Mouse (Mus musculus) gastrocnemius, postnatal 25 days (tissue): Measurements from ENCODE around the gene Lgi1. TPM values are rescaled to one million over a fixed set of nuclear protein-coding genes. Genes with fewer than 3 reads are reported as not detected.

Source experiments
- DNase-seq: peaks from one replicate; pipeline ENCODE4 v3.0.0; 2022
- long read RNA-seq, 2 experiments: library from polyadenylated mRNA; stranded (forward); transcript quantifications; one replicate each; pipeline ENCODE4 v2.0.0; 2021
- total RNA-seq, 2 experiments: library from RNA; stranded (reverse); gene quantifications; 1 replicate in 1 of 2; 2 replicates in 1 of 2; pipeline ENCODE4 v1.2.3; 2021

Lgi1 gene
- 1 to 10 TPM in 1 of 2 experiments, under 1 TPM in 1; 0.78 to 4.0 TPM for total RNA-seq
- long read RNA-seq, experiment 1, full-length matches to known transcripts = 1 of 1 reads
- long read RNA-seq, experiment 1, partial matches to known transcripts = 0 of 1 reads
- long read RNA-seq, experiment 1, other reads (novel, unspliced or antisense) = 0 of 1 reads
- long read RNA-seq, experiment 2, full-length matches to known transcripts = 4 of 4 reads
- long read RNA-seq, experiment 2, partial matches to known transcripts = 0 of 4 reads
- long read RNA-seq, experiment 2, other reads (novel, unspliced or antisense) = 0 of 4 reads

DNA sequence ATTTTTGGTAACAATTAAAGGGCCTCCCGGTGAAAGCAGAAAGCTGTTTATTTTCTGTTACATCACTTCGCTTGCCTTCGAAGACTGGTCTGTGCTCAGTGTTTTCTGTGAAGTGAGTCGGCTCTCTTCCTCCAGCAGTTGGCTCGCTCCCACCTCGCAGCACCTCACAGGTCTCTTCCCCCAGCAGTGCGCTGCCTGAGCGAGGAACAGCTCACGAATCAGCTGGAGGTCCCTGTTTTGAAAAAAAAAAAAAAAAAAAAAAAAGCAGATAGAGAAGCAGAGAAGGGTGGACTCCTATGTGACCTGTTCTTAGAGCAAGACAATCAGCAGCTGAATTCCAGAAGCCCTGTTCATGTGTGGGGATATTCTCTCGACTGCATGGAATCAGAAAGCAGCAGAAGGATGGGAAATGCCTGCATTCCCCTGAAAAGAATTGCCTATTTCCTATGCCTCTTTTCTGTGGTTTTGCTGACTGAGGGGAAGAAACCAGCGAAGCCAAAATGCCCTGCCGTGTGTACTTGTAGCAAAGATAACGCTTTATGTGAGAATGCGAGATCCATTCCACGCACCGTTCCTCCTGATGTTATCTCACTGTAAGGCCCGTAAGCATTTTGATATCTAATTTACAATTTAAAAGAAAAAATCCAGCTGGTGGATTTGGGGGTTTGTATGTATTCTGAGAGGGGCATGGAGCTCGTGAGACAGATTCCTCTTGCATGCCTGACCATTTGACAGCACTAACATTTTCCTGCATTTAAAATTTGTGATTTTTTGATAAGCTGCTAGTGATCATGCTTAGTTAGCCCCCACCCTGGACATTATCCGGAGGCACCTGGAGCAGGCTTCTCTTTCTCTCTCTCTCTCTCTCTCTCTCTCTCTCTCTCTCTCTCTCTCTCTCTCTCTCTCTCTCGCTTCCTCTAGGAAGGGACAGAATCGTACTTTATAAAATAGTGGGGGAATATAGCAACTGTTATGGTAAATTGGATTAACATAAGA is at the start of gene Lgi1:
TSS of gene Lgi1 (plus strand) at position 32 of the 996 bp plus-strand sequence.
- DNase-seq = no peak

DNA sequence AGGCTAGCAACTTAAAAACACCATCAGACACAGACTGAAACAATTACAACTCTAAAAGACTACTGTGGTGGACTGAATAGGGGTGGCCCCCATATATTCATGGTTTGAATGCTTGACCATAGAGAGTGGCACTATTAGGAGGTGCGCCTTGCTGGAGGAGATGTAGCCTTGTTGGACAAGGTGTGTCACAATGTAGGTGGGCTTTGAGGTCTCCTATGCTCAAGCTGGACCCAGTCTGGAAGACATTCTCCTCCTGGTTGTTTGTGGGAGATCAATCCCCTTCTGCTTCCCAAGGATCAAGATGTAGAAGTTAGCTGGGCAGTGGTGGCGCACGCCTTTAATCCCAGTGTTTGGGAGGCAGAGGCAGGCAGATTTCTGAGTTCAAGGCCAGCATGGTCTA is 46.6 kb upstream of the Lgi1 start:
- no peak for DNase-seq

DNA sequence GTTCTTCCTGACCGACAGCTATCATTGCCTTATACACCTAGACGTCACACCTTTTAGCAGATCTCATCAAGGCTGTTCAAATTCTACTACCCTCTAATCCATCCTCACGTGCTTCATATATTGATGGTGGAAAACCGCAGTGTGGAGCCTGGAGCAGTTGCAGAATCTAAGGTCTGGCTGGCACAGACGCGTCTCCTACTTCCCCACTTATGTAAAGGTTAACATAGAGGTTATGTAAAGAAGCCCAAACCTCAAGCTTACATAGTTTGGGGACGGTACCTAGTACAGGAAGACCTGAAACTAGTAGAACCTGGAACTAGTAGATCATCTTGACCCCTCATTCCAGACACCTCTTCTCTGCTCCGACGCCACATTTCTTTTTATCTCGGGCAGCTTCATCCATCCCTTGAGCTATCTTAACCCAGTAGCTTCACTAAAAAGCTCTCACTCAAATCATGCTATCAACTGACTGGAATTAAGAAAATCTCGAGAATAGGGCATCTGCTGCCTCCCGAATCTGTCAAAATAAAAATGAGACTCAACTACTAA is 40.9 kb upstream of the Lgi1 start:
- no peak for DNase-seq

- peak; percentile 88 for DNase-seq
Observed at GRCm38 (mm10) chr19:38223905-38224684, 40.2 kb upstream of the Lgi1 start, which contains the start of gene Fra10ac1. Gene Fra10ac1, minus strand, starts transcription at chr19:38224156.

- no peak for DNase-seq
Observed at GRCm38 (mm10) chr19:38224685-38225060, 39.7 kb upstream of the Lgi1 start.

- DNase-seq = no peak
Observed at GRCm38 (mm10) chr19:38228699-38229098, 35.6 kb upstream of the Lgi1 start.

- no peak for DNase-seq
Observed at GRCm38 (mm10) chr19:38232087-38232486, 32.2 kb upstream of the Lgi1 start.

- DNase-seq = no peak
Observed at GRCm38 (mm10) chr19:38232516-38232915, 31.8 kb upstream of the Lgi1 start.

- DNase-seq = no peak
Observed at GRCm38 (mm10) chr19:38236526-38236925, 27.8 kb upstream of the Lgi1 start.

- DNase-seq = no peak
Observed at GRCm38 (mm10) chr19:38237834-38238212, 26.5 kb upstream of the Lgi1 start.

DNA sequence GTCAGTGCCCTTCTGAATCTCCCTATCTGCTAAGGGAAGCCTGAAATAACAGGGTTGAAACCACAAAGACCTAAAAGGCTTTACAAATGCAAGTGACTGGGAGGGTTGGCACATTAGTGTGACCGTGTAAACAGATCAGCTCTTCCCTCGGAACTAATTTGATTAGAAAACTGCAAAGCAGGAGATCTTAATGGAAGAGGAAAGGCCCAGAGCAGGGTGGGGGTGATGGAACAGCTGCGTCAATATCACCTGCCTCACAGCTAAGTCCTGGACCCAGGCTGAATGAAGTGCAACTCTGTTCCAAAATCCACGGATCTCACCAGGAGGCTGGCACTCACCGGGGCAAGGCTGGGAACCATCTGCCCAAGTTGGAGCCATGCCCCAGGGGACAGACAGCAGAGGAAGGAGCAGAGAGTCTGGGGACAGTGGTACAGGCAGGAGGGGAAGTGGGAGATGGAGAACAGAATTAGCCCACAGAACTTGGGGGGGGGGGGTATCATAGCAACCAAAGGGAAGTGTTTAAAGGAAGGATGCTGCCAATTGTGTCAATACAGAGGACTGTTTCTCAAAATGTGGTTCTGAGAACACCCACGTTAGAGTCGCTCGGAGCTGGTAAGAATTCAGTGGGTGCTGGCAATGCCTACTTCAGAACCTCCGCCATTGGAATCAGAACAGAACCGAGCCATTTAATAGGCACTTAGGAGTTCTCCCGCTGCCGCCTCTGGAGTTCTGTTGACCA is 26.0 kb upstream of the Lgi1 start:
- DNase-seq = no peak

GRCm38 (mm10) chr19:38242314-38242852 is 22.0 kb upstream of the Lgi1 start:
- no peak for DNase-seq

DNA sequence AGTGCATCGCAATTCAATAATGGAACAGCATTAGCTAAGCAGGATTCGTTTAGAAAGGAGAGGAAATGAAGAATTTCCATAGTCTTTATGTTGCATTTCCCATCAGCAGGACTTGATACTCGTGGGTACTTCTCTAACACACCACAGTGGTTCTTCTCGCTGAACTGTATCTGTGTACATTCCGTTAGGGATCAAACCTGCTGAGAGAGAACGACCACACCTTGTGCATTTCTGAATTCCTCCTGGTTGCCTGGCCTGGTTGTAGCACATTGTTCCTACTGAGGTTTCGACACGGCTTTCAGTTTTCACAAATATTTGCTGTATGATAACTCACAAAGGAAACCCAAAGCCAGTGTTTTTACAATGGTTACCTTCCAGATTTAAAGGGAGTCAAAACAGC is 19.6 kb upstream of the Lgi1 start:
- DNase-seq = no peak

- DNase-seq = no peak
Observed at GRCm38 (mm10) chr19:38245361-38246176, 18.8 kb upstream of the Lgi1 start.

DNA sequence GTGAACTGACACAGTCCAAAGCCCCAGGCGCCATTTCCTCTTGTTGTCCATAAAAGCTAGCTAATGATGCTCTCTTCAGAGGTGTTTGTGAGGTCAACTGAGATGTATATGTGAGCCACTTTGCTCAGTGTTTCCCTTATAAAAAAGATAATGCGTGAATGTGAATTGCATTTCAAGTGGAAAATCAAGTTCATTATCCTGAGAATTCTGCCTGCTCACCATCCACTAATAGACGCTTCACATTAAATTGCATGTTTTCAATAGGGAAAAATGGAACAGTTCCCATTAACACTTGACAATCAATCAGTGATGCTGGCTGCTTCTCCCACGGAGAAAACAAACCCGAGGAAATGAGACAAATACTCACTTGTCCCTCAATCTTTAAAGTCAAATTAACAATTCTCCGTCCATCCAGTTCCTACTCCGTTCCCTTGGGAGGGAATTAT is 18.1 kb upstream of the Lgi1 start:
- DNase-seq = no peak

DNA sequence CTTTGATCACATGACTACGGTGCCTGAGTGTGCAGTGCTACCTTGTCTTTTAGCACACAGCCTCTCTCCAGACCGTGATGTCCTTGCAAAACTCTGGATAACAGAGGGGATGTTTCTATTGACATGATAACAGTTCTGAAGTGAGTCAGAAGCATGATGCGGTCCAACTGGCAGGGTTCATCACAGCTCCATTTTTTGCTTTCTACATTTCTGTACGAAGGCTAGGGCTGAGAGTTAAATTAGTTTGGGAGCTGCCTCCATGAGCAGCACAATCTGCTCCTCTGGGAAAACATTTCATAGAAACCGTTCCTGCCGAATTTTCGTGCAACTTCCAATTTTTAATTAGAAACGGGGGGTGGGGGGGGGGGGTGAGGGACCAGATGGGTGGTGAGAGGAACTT is 14.7 kb upstream of the Lgi1 start:
- no peak for DNase-seq

DNA sequence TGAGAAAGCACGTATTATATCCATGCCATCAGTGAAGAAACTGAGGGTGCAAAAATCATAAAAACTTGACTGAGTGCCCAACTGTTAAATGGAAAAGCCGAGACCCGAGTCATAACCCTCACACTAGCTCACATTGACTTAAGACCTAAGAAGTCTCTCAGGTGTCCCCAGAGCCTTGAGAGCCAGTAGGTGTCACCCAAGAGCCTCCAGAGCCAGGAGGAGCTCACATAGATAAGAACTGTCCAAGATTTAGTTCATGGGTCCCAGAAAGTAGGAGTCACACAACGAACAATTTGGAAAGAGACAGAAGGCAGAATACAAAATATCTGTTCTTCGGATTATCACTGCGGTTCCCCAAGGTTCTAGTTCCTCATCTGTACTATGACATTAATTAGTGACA is 10.5 kb upstream of the Lgi1 start:
- peak; percentile 10 for DNase-seq

- no peak for DNase-seq
Observed at GRCm38 (mm10) chr19:38258651-38259065, 5.7 kb upstream of the Lgi1 start.

DNA sequence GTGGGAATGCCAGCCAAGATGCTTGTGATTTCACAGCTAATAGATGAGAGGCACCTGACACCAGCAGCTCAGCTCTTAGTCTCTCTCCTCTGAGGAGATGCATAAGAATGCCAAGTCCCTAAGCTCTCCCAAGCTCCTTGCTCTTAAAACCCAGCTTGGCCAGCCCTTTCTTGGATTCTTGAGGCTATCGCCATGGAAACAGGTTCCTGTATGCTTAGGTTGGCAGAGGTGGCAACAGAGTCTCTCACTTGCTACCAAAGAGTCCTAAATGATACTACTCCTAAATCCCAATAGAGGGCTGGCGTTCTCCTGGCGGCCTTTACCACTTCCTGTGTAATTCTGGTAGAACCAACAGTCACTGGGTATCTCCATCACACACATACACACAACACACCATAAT is 4.9 kb upstream of the Lgi1 start:
- DNase-seq = no peak

DNA sequence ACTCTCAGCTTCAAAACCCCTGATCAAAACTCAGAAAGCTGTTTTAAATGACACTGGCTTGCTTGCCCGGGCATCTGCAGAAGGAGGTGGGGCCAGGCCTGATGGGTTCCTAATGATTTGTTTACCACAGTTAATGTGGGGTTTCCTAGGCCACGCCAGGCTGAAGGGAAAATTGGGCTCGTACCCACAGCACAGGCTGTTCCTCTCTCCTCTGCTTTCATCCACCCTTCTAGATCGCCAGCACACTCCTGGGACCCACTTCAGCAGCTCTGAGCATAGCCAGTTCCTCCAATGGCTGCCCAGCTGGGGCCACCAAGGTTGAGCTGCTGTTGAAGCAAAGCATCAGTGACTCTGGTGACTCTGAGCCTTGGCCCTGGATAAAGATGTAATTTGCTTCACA is 4.0 kb upstream of the Lgi1 start:
- peak; percentile 15 for DNase-seq
